Mouse (Mus musculus) CH12.LX (cell line): ENCODE data around the gene Mrps22. TPM values are rescaled to one million over a fixed set of nuclear protein-coding genes. Genes with fewer than 3 reads are reported as not detected.

Experiments used
- DNase-seq: peaks from one replicate; pipeline ENCODE4 v3.0.0-alpha.2; 2013; ENCODE audit errors: extremely low read depth
- H3K27ac ChIP-seq: 2 replicates; pipeline ENCODE4 v1.5.1; 2012; ENCODE audit warnings: low read depth, mild to moderate bottlenecking, control low read depth, moderate library complexity; ENCODE audit not compliant: insufficient read depth
- H3K27me3 ChIP-seq: replicated peaks from 2 replicates; pipeline ENCODE3; 2012; ENCODE audit warnings: inconsistent platforms
- H3K36me3 ChIP-seq, 2 experiments: replicated peaks in 1 of 2; 2 replicates each; pipeline versions ENCODE3 to v1.6.1; 2012; ENCODE audit warnings: inconsistent platforms in 1 of 2, low read length in 1 of 2, mild to moderate bottlenecking in 1 of 2, mixed read lengths in 1 of 2, moderate library complexity in 1 of 2; ENCODE audit not compliant: control insufficient read depth in 1 of 2, insufficient read depth in 1 of 2
- H3K4me1 ChIP-seq, 2 experiments: 2 replicates each; pipeline ENCODE4 v1.6.1; 2012; ENCODE audit warnings: inconsistent platforms in 1 of 2, moderate library complexity in 1 of 2; ENCODE audit not compliant: insufficient read depth in 2 of 2, control insufficient read depth in 1 of 2
- H3K4me2 ChIP-seq: 2 replicates; pipeline ENCODE4 v1.6.1; 2012; ENCODE audit warnings: low read depth, mild to moderate bottlenecking, control low read depth; ENCODE audit not compliant: poor library complexity, insufficient read depth, severe bottlenecking
- H3K4me3 ChIP-seq, 3 experiments: fragments of 150-350 bp in 1 of 3; sonication (generic) in 1 of 3; replicated peaks in 1 of 3; 2 replicates each; pipeline versions ENCODE3 to v1.5.1; 2011 to 2012; ENCODE audit warnings: low read depth in 2 of 3, low read length in 2 of 3, mild to moderate bottlenecking in 2 of 3, moderate library complexity in 2 of 3, control low read depth in 1 of 3, improper control_type of control experiment in 1 of 3, inconsistent platforms in 1 of 3, mixed read lengths in 1 of 3; ENCODE audit not compliant: poor library complexity in 1 of 3
- H3K79me2 ChIP-seq: replicated peaks from 2 replicates; pipeline ENCODE4 v1.6.1; 2012; ENCODE audit warnings: mild to moderate bottlenecking, moderate library complexity; ENCODE audit not compliant: control insufficient read depth, poor library complexity, insufficient read depth, severe bottlenecking; ENCODE audit errors: extremely low read depth
- H3K9ac ChIP-seq: 2 replicates; pipeline ENCODE4 v1.6.1; 2012; ENCODE audit warnings: low read depth, mild to moderate bottlenecking, control low read depth, moderate library complexity; ENCODE audit not compliant: insufficient read depth
- H3K9me3 ChIP-seq: replicated peaks from 2 replicates; pipeline ENCODE3; 2012; ENCODE audit warnings: low read length, inconsistent platforms, mixed read lengths
- BHLHE40 ChIP-seq: IDR thresholded peaks from 2 replicates; pipeline ENCODE4 v1.6.1; 2011; ENCODE audit warnings: mild to moderate bottlenecking, low read depth, low read length, improper control_type of control experiment
- CHD1 ChIP-seq: IDR thresholded peaks from 2 replicates; pipeline ENCODE4 v1.6.1; 2012; ENCODE audit warnings: low read depth, low read length, improper control_type of control experiment, inconsistent platforms
- CHD2 ChIP-seq: IDR thresholded peaks from 2 replicates; pipeline ENCODE4 v1.6.1; 2011; ENCODE audit warnings: low read length, improper control_type of control experiment
- E2F4 ChIP-seq: IDR thresholded peaks from 2 replicates; pipeline ENCODE4 v1.6.1; 2011; ENCODE audit warnings: low read depth, low read length, improper control_type of control experiment; ENCODE audit not compliant: insufficient replicate concordance
- ELF1 ChIP-seq: IDR thresholded peaks from 2 replicates; pipeline ENCODE4 v1.6.1; 2014; ENCODE audit warnings: low read depth, mild to moderate bottlenecking, inconsistent platforms, low read length, improper control_type of control experiment
- EP300 ChIP-seq: IDR thresholded peaks from 2 replicates; pipeline ENCODE4 v1.6.1; 2011; ENCODE audit warnings: low read length, improper control_type of control experiment
- ETS1 ChIP-seq: conservative IDR thresholded peaks from 2 replicates; pipeline ENCODE4 v1.6.1; 2012; ENCODE audit warnings: low read depth, mild to moderate bottlenecking, inconsistent platforms, low read length, improper control_type of control experiment, moderate library complexity
- GABPA ChIP-seq: IDR thresholded peaks from 2 replicates; pipeline ENCODE4 v1.6.1; 2012; ENCODE audit warnings: low read depth, low read length, improper control_type of control experiment, inconsistent platforms; ENCODE audit not compliant: insufficient replicate concordance
- IRF4 ChIP-seq: IDR thresholded peaks from 2 replicates; pipeline ENCODE4 v1.6.1; 2014; ENCODE audit warnings: low read depth, mild to moderate bottlenecking, inconsistent platforms, low read length, improper control_type of control experiment
- JUN ChIP-seq: IDR thresholded peaks from 2 replicates; pipeline ENCODE4 v1.6.1; 2011; ENCODE audit warnings: low read depth, mild to moderate bottlenecking, low read length, improper control_type of control experiment, moderate library complexity; ENCODE audit not compliant: insufficient read depth
- JUND ChIP-seq: conservative IDR thresholded peaks from 2 replicates; pipeline ENCODE4 v1.6.1; 2011; ENCODE audit warnings: low read depth, low read length, improper control_type of control experiment
- KAT2A ChIP-seq: IDR thresholded peaks from 2 replicates; pipeline ENCODE4 v1.6.1; 2012; ENCODE audit warnings: low read length, improper control_type of control experiment, inconsistent platforms; ENCODE audit not compliant: insufficient replicate concordance
- MAFK ChIP-seq: IDR thresholded peaks from 2 replicates; pipeline ENCODE4 v1.6.1; 2011; ENCODE audit warnings: low read length, improper control_type of control experiment; ENCODE audit not compliant: insufficient replicate concordance
- MAX ChIP-seq: IDR thresholded peaks from 2 replicates; pipeline ENCODE4 v1.6.1; 2011; ENCODE audit warnings: low read length, improper control_type of control experiment
- MAZ ChIP-seq: IDR thresholded peaks from 2 replicates; pipeline ENCODE4 v1.6.1; 2012; ENCODE audit warnings: low read depth, mild to moderate bottlenecking, inconsistent platforms, low read length, improper control_type of control experiment, moderate library complexity
- MEF2A ChIP-seq: IDR thresholded peaks from 2 replicates; pipeline ENCODE4 v1.6.1; 2014; ENCODE audit warnings: low read depth, mild to moderate bottlenecking, inconsistent platforms, low read length, improper control_type of control experiment, borderline replicate concordance
- MXI1 ChIP-seq: IDR thresholded peaks from 2 replicates; pipeline ENCODE4 v1.6.1; 2011; ENCODE audit warnings: mild to moderate bottlenecking, low read depth, low read length, improper control_type of control experiment
- NELFE ChIP-seq: IDR thresholded peaks from 2 replicates; pipeline ENCODE4 v1.6.1; 2011; ENCODE audit warnings: low read depth, low read length, improper control_type of control experiment
- NRF1 ChIP-seq: IDR thresholded peaks from 2 replicates; pipeline ENCODE4 v1.6.1; 2014; ENCODE audit warnings: low read depth, mild to moderate bottlenecking, inconsistent platforms, low read length, improper control_type of control experiment, moderate library complexity
- POLR2A ChIP-seq: IDR thresholded peaks from 2 replicates; pipeline ENCODE4 v1.6.1; 2011; ENCODE audit warnings: low read depth, mild to moderate bottlenecking, improper control_type of control experiment, low read length
- POLR2AphosphoS2 ChIP-seq: IDR thresholded peaks from 2 replicates; pipeline ENCODE4 v1.6.1; 2011; ENCODE audit warnings: low read depth, low read length, improper control_type of control experiment
- RAD21 ChIP-seq: IDR thresholded peaks from 2 replicates; pipeline ENCODE4 v1.6.1; 2011; ENCODE audit warnings: low read depth, mild to moderate bottlenecking, low read length, improper control_type of control experiment, moderate library complexity
- RCOR1 ChIP-seq: conservative IDR thresholded peaks from 2 replicates; pipeline ENCODE4 v1.6.1; 2012; ENCODE audit warnings: low read depth, mild to moderate bottlenecking, inconsistent platforms, low read length, improper control_type of control experiment
- SIN3A ChIP-seq: IDR thresholded peaks from 2 replicates; pipeline ENCODE4 v1.6.1; 2012; ENCODE audit warnings: low read length, improper control_type of control experiment, inconsistent platforms
- SMC3 ChIP-seq: IDR thresholded peaks from 2 replicates; pipeline ENCODE4 v1.6.1; 2011; ENCODE audit warnings: low read depth, low read length, improper control_type of control experiment
- TBP ChIP-seq: conservative IDR thresholded peaks from 2 replicates; pipeline ENCODE4 v1.6.1; 2011; ENCODE audit warnings: low read depth, low read length, improper control_type of control experiment
- TCF12 ChIP-seq: IDR thresholded peaks from 2 replicates; pipeline ENCODE4 v1.6.1; 2014; ENCODE audit warnings: low read depth, mild to moderate bottlenecking, inconsistent platforms, low read length, improper control_type of control experiment
- UBTF ChIP-seq: IDR thresholded peaks from 2 replicates; pipeline ENCODE4 v1.6.1; 2012; ENCODE audit warnings: low read depth, mild to moderate bottlenecking, inconsistent platforms, low read length, improper control_type of control experiment, moderate library complexity
- USF1 ChIP-seq: IDR thresholded peaks from 2 replicates; pipeline ENCODE4 v1.6.1; 2014; ENCODE audit warnings: low read depth, mild to moderate bottlenecking, inconsistent platforms, low read length, improper control_type of control experiment
- ZC3H11A ChIP-seq: IDR thresholded peaks from 2 replicates; pipeline ENCODE4 v1.6.1; 2012; ENCODE audit warnings: low read depth, mild to moderate bottlenecking, inconsistent platforms, low read length, improper control_type of control experiment
- ZMIZ1 ChIP-seq: IDR thresholded peaks from 2 replicates; pipeline ENCODE4 v1.6.1; 2012; ENCODE audit warnings: low read depth, mild to moderate bottlenecking, inconsistent platforms, low read length, improper control_type of control experiment
- ZNF384 ChIP-seq: IDR thresholded peaks from 2 replicates; pipeline ENCODE4 v1.6.1; 2012; ENCODE audit warnings: low read depth, low read length, improper control_type of control experiment, inconsistent platforms
- dilution Hi-C: fragments of 300-500 bp; cut with MboI; formaldehyde crosslinking; loops from 2 replicates; pipeline ENCODE4 v1.14.3; 2020; ENCODE audit warnings: low sequenced_read_pairs; ENCODE audit not compliant: extremely low pct_unique_long_range_greater_than_20kb, extremely low pct_ligation_motif_present
- in situ Hi-C: fragments of 300-500 bp; cut with MboI; formaldehyde crosslinking; loops from 3 replicates; pipeline ENCODE4 v1.14.3; 2019; ENCODE audit warnings: low sequenced_read_pairs, low pct_ligation_motif_present, low pct_unique_long_range_greater_than_20kb, mixed read lengths
- polyA plus RNA-seq: library from polyadenylated mRNA; unstranded; fragments of >175 nt; gene quantifications from 2 replicates; pipeline ENCODE4 v1.2.1, GENCODE M21; 2012; ENCODE audit warnings: low read depth; ENCODE audit not compliant: insufficient read length
- total RNA-seq, 2 experiments: library from RNA; depleted of rRNA; stranded (reverse); fragments of 300-350 nt in 1 of 2; fragments of >200 nt in 1 of 2; gene quantifications; 2 replicates each; pipeline ENCODE4 v1.2.3; 2012 to 2014

Mrps22 gene
- total and polyA plus RNA-seq, 3 experiments = 63.0 to 112 (median 65.0) TPM

DNA sequence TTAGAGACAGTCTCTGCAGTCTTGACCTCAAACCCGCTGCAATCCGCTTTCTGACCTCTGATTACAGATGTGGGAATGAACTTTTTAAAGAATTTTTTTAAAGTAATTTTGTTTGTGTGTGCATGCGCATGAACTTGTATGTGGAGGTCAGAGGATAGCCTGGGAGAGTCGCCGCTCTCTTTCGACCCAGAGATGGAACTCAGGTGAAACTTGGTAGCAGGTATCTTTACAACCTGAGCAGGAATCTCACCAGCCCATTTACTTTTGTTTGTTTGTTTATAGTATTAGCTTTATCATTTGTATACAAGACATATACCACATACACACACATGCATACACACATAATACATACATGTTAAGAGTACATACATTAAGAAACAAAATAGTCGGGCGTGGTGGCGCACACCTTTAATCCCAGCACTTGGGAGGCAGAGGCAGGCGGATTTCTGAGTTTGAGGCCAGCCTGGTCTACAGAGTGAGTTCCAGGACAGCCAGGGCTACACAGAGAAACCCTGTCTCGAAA is 438 bp upstream of the Mrps22 start:
- H3K4me3 ChIP-seq = peak overlapping the region; percentile 5 to 93 (median 88)
- peak overlapping the region; percentile 41; the same call in 1 of the 2 replicates for H3K9ac ChIP-seq
- in situ Hi-C loops = no loop called here
- TF ChIP-seq NELFE (no peak), JUN (no peak), POLR2A (no peak)
- H3K79me2 ChIP-seq = peaks cover 23% of the 10 kb centered on the region
- no peak for DNase-seq
- H3K9me3 ChIP-seq = peaks cover 11% of the 10 kb centered on the region
- dilution Hi-C loops = no loop called here
- peaks cover 14 to 23% of the 10 kb centered on the region in 2 experiments for H3K36me3 ChIP-seq
- H3K4me1 ChIP-seq = peaks cover 3 to 17% of the 10 kb centered on the region in 2 experiments; a peak in 2 of 4 replicates
- H3K27me3 ChIP-seq = peaks cover 10% of the 10 kb centered on the region
- no peak overlapping the region for H3K27ac ChIP-seq
- H3K4me2 ChIP-seq = peak overlapping the region; percentile 89

GRCm38 (mm10) chr9:98600094-98600493 is 1.4 kb downstream of the Mrps22 start:
- dilution Hi-C loops = no loop called here
- Histone ChIP-seq H3K4me3 (peak overlapping the region in 2 of 3 experiments; percentile 83 to 88), H3K36me3 (peaks cover 27 to 40% of the 10 kb centered on the region in 2 experiments), H3K27ac (no peak overlapping the region), H3K79me2 (peaks cover 23% of the 10 kb centered on the region), H3K9ac (peak overlapping the region; percentile 67; the same call in 1 of the 2 replicates), H3K27me3 (peaks cover 10% of the 10 kb centered on the region), H3K4me1 (peaks cover 3 to 17% of the 10 kb centered on the region in 2 experiments; a peak in 2 of 4 replicates), H3K9me3 (peaks cover 11% of the 10 kb centered on the region), H3K4me2 (peak overlapping the region; percentile 92)
- peak; percentile 29 for DNase-seq
- in situ Hi-C loops = no loop called here
- peak; percentile 53 for TF ChIP-seq JUN
- no peak for TF ChIP-seq ETS1
- TF ChIP-seq TBP = no peak
- TF ChIP-seq NRF1 = no peak
- no peak for TF ChIP-seq RAD21
- TF ChIP-seq MEF2A = no peak
- peak; percentile 67 for TF ChIP-seq JUND
- 0 out of 2 replicates have a peak, but pooled peaks have one; percentile 10 for TF ChIP-seq MAFK
- peak; percentile 55; the same call in 1 of the 2 replicates for TF ChIP-seq EP300
- TF ChIP-seq ZNF384 = no peak
- no peak for TF ChIP-seq E2F4
- TF ChIP-seq CHD2 = no peak
- no peak for TF ChIP-seq USF1
- TF ChIP-seq POLR2AphosphoS2 = no peak
- peak; percentile 48; the same call in 1 of the 2 replicates for TF ChIP-seq SIN3A
- peak; percentile 35; the same call in 1 of the 2 replicates for TF ChIP-seq MAX
- peak; percentile 75 for TF ChIP-seq IRF4
- no peak for TF ChIP-seq ZMIZ1
- no peak for TF ChIP-seq POLR2A
- TF ChIP-seq SMC3 = no peak
- TF ChIP-seq TCF12 = no peak
- no peak for TF ChIP-seq UBTF
- no peak for TF ChIP-seq BHLHE40
- no peak for TF ChIP-seq ELF1
- no peak for TF ChIP-seq MAZ
- no peak for TF ChIP-seq CHD1
- no peak for TF ChIP-seq KAT2A
- no peak for TF ChIP-seq MXI1
- TF ChIP-seq RCOR1 = 0 out of 2 replicates have a peak, but pooled peaks have one; percentile 43
- no peak for TF ChIP-seq ZC3H11A
- no peak for TF ChIP-seq GABPA
